Mouse (Mus musculus) adrenal gland, adult 2 months (tissue): Measurements from ENCODE around the gene Slit3. TPM values are rescaled to one million over a fixed set of nuclear protein-coding genes. Genes with fewer than 3 reads are reported as not detected.

Experiments used
- DNase-seq: peaks from one replicate; pipeline ENCODE4 v3.0.0; 2021
- polyA plus RNA-seq: library from polyadenylated mRNA; depleted of rRNA; stranded (reverse); fragments of >200 nt; gene quantifications from 2 replicates; pipeline ENCODE4 v1.2.3, GENCODE M21; 2012
- total RNA-seq, 2 experiments: library from RNA; stranded (reverse); gene quantifications; 2 replicates each; pipeline ENCODE4 v1.2.3; 2021

Gene Slit3
- total and polyA plus RNA-seq, 3 experiments, result 27.5 to 46.9 (median 34.6) TPM

GRCm38 (mm10) chr11:35275300-35275699 is 154.3 kb downstream of the Slit3 start:
- no peak for DNase-seq

- DNase-seq, result no peak
These were observed 155.0 kb downstream of the Slit3 start for GRCm38 (mm10) chr11:35276001-35276400.

- peak; percentile 73 for DNase-seq
These were observed 157.2 kb downstream of the Slit3 start for GRCm38 (mm10) chr11:35278128-35278769.

- no peak for DNase-seq
These were observed 159.8 kb downstream of the Slit3 start for GRCm38 (mm10) chr11:35280826-35281225.

GRCm38 (mm10) chr11:35282001-35282632 is 161.1 kb downstream of the Slit3 start:
- DNase-seq, result no peak

GRCm38 (mm10) chr11:35282825-35283571 is 162.0 kb downstream of the Slit3 start:
- DNase-seq, result no peak

GRCm38 (mm10) chr11:35283767-35284166 is 162.7 kb downstream of the Slit3 start:
- DNase-seq, result no peak

- no peak for DNase-seq
These were observed 165.8 kb downstream of the Slit3 start for GRCm38 (mm10) chr11:35286578-35287390.

- no peak for DNase-seq
These were observed 167.0 kb downstream of the Slit3 start for GRCm38 (mm10) chr11:35288056-35288455.

GRCm38 (mm10) chr11:35288761-35289278 is 167.8 kb downstream of the Slit3 start:
- no peak for DNase-seq

- DNase-seq, result no peak
These were observed 171.3 kb downstream of the Slit3 start for GRCm38 (mm10) chr11:35292228-35292747.

GRCm38 (mm10) chr11:35293197-35293596 is 172.2 kb downstream of the Slit3 start:
- DNase-seq, result no peak

GRCm38 (mm10) chr11:35294670-35295069 is 173.6 kb downstream of the Slit3 start:
- no peak for DNase-seq

GRCm38 (mm10) chr11:35295162-35295799 is 174.3 kb downstream of the Slit3 start:
- no peak for DNase-seq

GRCm38 (mm10) chr11:35296803-35297202 is 175.8 kb downstream of the Slit3 start:
- DNase-seq, result no peak

GRCm38 (mm10) chr11:35297319-35297718 is 176.3 kb downstream of the Slit3 start:
- peak; percentile 78 for DNase-seq

GRCm38 (mm10) chr11:35298526-35298925 is 177.5 kb downstream of the Slit3 start:
- no peak for DNase-seq

- no peak for DNase-seq
These were observed 178.9 kb downstream of the Slit3 start for GRCm38 (mm10) chr11:35299857-35300375.

GRCm38 (mm10) chr11:35302272-35302671 is 181.2 kb downstream of the Slit3 start:
- peak; percentile 64 for DNase-seq

GRCm38 (mm10) chr11:35304216-35304975 is 183.4 kb downstream of the Slit3 start:
- DNase-seq, result no peak
